Mouse (Mus musculus): ENCODE data around the gene Zswim1. TPM values are rescaled to one million over a fixed set of nuclear protein-coding genes. Genes with fewer than 3 reads are reported as not detected.
A peak's percentile ranks its signal among the peaks of the same experiment; 100 is the strongest.

Zswim1 gene
- polyA plus RNA-seq, 1 experiment from 2014 or later: 17.6 TPM

DNA sequence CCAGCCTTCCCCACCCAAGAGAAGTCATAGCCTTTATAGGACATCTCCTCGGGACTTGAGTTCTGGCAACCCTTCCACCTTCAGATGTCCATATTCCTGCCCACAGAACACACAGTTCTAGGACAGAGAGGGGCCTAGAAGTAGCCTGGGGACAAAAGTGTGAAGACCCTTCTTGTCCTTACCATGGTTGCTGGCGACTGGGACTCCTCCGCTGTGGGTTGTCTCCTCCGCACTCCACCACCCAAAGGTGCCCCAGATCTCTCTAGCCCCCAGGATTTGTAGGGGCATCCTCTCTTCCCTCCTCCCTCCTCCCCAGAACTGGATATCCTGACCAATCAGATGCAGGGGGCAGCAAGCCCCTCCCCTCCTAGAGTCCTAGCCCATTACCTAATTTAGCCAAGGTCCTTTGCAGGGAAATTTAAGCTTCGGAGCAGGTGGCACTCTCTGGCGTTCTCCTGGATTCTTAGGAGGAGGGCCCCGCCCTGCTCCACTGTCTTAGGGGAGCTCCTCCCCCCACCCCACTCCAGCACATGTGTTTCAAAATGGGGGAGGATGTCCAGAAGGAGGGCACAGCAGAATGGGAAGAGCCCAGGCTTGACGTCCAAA, 42.9 kb upstream of the Zswim1 start, which contains the start of gene Tnnc2:
Gene Tnnc2, minus strand, starts transcription at position 487 of the 606 bp plus-strand sequence.
- Histone ChIP-seq H3K4me2 (replicated peaks; ENCODE audit: low read depth, low read length) (no peak within 1 kb of the TSS), H3K4me3 (ENCODE audit: low read depth, low read length) (no peak within 1 kb of the TSS), H3K9me3 (ENCODE audit: control insufficient read depth, low read depth, low read length) (no peaks in the 10 kb centered on the region), H3K27ac (ENCODE audit: low read length) (no peak within 1 kb of the TSS), H3K9ac (replicated peaks; ENCODE audit: low read depth, low read length) (no peak within 1 kb of the TSS), H3K27me3 (ENCODE audit: control insufficient read depth, insufficient read depth, low read length) (no peaks in the 10 kb centered on the region), H3K4me1 (ENCODE audit: control insufficient read depth, insufficient read depth, low read length) (0 out of 2 replicates have a peak, but pooled peaks cover 2% of the 10 kb centered on the region), H3K36me3 (ENCODE audit: control insufficient read depth, insufficient read depth, low read length) (no peaks in the 10 kb centered on the region)
- 0 out of 2 replicates have a peak, but pooled peaks have one; percentile 23 for ATAC-seq (ENCODE audit: insufficient number of reproducible peaks, insufficient read depth, low FRiP score, low read depth)
- 69% methylated on average over 8 of the region's 8 CpGs for WGBS

- no peaks in the 10 kb centered on the region for H3K27me3 ChIP-seq (ENCODE audit: control insufficient read depth, insufficient read depth, low read length)
- H3K9ac ChIP-seq (replicated peaks; ENCODE audit: low read depth, low read length): no peak overlapping the region
- H3K27ac ChIP-seq (ENCODE audit: low read length): no peak overlapping the region
- H3K4me1 ChIP-seq (ENCODE audit: control insufficient read depth, insufficient read depth, low read length): peaks cover 4% of the 10 kb centered on the region; the same call in 1 of the 2 replicates
- H3K4me3 ChIP-seq (ENCODE audit: low read depth, low read length): no peak overlapping the region
- no peaks in the 10 kb centered on the region for H3K9me3 ChIP-seq (ENCODE audit: control insufficient read depth, low read depth, low read length)
- WGBS: 74% methylated on average over 4 of the region's 4 CpGs
- no peaks in the 10 kb centered on the region for H3K36me3 ChIP-seq (ENCODE audit: control insufficient read depth, insufficient read depth, low read length)
- no peak overlapping the region for H3K4me2 ChIP-seq (replicated peaks; ENCODE audit: low read depth, low read length)
- ATAC-seq (ENCODE audit: insufficient number of reproducible peaks, insufficient read depth, low FRiP score, low read depth): no peak
These were observed 40.6 kb upstream of the Zswim1 start for GRCm38 (mm10) chr2:164781876-164782275.

GRCm38 (mm10) chr2:164783926-164784581, 38.4 kb upstream of the Zswim1 start:
- Histone ChIP-seq H3K4me3 (ENCODE audit: low read depth, low read length) (no peak overlapping the region), H3K36me3 (ENCODE audit: control insufficient read depth, insufficient read depth, low read length) (peaks cover 3% of the 10 kb centered on the region; the same call in 1 of the 2 replicates), H3K9me3 (ENCODE audit: control insufficient read depth, low read depth, low read length) (no peaks in the 10 kb centered on the region), H3K9ac (replicated peaks; ENCODE audit: low read depth, low read length) (no peak overlapping the region), H3K27ac (ENCODE audit: low read length) (no peak overlapping the region), H3K27me3 (ENCODE audit: control insufficient read depth, insufficient read depth, low read length) (no peaks in the 10 kb centered on the region), H3K4me2 (replicated peaks; ENCODE audit: low read depth, low read length) (peak overlapping the region; percentile 82), H3K4me1 (ENCODE audit: control insufficient read depth, insufficient read depth, low read length) (peaks cover 8% of the 10 kb centered on the region; the same call in 1 of the 2 replicates)
- 72% methylated on average over 7 of the region's 7 CpGs for WGBS
- no peak for ATAC-seq (ENCODE audit: insufficient number of reproducible peaks, insufficient read depth, low FRiP score, low read depth)

DNA sequence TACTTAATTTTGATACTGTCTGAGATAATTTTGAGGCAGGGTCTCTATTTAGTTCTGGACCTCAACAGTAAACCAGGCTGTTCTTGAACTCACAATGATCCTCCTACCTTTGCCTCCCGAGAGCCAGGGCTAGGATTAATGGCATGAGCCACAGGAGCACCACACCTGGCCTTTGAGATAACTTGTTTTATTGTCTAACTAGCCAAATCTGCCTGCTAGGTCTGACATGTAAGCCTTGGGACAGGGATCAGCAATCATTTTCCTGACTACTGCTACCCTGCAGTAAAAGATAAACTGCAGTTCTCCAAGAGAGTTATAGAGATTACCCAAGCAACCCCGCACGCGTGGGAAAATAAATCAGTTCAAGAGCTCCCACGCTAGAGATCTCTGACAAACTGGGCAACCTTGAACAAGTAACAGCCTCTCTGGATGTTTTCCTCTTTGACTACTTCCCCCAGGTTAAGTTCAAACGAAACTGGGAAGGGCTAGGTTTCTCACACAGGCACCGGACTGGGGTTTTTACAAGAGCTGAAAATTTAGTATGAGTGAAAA, 37.5 kb upstream of the Zswim1 start:
- Histone ChIP-seq H3K9ac (replicated peaks; ENCODE audit: low read depth, low read length) (peak overlapping the region; percentile 64; the same call in 1 of the 2 replicates), H3K4me2 (replicated peaks; ENCODE audit: low read depth, low read length) (peak overlapping the region; percentile 82), H3K4me3 (ENCODE audit: low read depth, low read length) (peak overlapping the region; percentile 66), H3K27ac (ENCODE audit: low read length) (peak overlapping the region; percentile 86; the same call in 1 of the 2 replicates), H3K4me1 (ENCODE audit: control insufficient read depth, insufficient read depth, low read length) (peaks cover 8% of the 10 kb centered on the region; the same call in 1 of the 2 replicates), H3K27me3 (ENCODE audit: control insufficient read depth, insufficient read depth, low read length) (no peaks in the 10 kb centered on the region), H3K9me3 (ENCODE audit: control insufficient read depth, low read depth, low read length) (no peaks in the 10 kb centered on the region), H3K36me3 (ENCODE audit: control insufficient read depth, insufficient read depth, low read length) (peaks cover 3% of the 10 kb centered on the region; the same call in 1 of the 2 replicates)
- WGBS: 5% methylated on average over 7 of the region's 7 CpGs
- ATAC-seq (ENCODE audit: insufficient number of reproducible peaks, insufficient read depth, low FRiP score, low read depth): no peak

DNA sequence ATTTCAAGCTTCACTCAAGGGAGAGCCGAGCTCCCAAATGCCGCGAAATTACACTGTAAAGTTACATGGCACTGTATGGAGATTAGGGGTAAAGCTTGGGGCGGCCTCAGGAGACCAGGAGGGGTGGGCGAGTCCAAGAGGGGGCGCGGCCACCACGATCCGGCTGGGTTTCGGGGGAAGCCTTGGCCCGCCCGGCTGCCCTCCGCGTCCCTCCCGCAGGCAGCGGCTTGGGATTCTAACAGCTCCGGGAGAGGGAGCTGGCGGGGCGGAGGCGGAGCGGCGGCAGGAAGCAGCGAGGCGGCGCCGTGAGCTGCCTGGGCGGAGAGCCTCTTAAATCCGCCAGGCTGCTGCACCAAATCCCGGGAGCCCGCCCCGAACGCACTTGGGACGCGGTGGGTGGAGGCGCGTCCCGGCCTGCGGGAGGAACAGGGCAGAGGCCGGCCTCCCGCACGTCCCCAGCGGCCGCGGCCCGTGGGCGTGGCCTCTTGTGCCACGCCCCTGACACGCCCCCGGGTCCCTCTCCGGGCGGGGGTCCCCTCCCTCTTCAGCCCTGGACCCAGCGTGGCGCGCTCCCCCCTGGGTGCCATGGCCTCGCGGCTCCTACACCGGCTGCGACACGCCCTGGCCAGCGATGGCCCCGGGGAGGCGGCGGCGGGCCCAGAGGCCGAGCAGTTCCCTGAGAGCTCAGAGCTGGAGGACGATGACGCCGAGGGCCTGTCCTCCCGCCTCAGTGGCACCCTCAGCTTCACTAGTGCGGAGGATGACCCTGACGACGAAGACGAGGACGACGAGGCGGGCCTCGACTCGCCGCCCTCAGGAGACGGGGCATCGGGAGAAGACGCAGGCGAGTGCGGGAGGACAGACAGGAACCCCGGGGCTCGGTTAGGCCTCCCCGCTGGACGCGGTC, 36.8 kb upstream of the Zswim1 start, which contains the start of gene Snx21:
Gene Snx21, plus strand, starts transcription at position 343 of the 907 bp plus-strand sequence.
- Histone ChIP-seq H3K36me3 (ENCODE audit: control insufficient read depth, insufficient read depth, low read length) (peaks cover 3% of the 10 kb centered on the region; the same call in 1 of the 2 replicates), H3K27me3 (ENCODE audit: control insufficient read depth, insufficient read depth, low read length) (no peaks in the 10 kb centered on the region), H3K4me3 (ENCODE audit: low read depth, low read length) (peak within 1 kb of the TSS; percentile 66), H3K27ac (ENCODE audit: low read length) (peak within 1 kb of the TSS; percentile 86), H3K9me3 (ENCODE audit: control insufficient read depth, low read depth, low read length) (no peaks in the 10 kb centered on the region), H3K4me2 (replicated peaks; ENCODE audit: low read depth, low read length) (peak within 1 kb of the TSS; percentile 82), H3K9ac (replicated peaks; ENCODE audit: low read depth, low read length) (peak within 1 kb of the TSS; percentile 64), H3K4me1 (ENCODE audit: control insufficient read depth, insufficient read depth, low read length) (peaks cover 8% of the 10 kb centered on the region; the same call in 1 of the 2 replicates)
- WGBS: under 1% methylated on average over 86 of the region's 89 CpGs
- ATAC-seq (ENCODE audit: insufficient number of reproducible peaks, insufficient read depth, low FRiP score, low read depth): peak; percentile 92

GRCm38 (mm10) chr2:164786388-164786885, 36.0 kb upstream of the Zswim1 start:
- Histone ChIP-seq H3K27ac (ENCODE audit: low read length) (peak overlapping the region; percentile 86; the same call in 1 of the 2 replicates), H3K4me1 (ENCODE audit: control insufficient read depth, insufficient read depth, low read length) (peaks cover 8% of the 10 kb centered on the region; the same call in 1 of the 2 replicates), H3K4me2 (replicated peaks; ENCODE audit: low read depth, low read length) (peak overlapping the region; percentile 82), H3K36me3 (ENCODE audit: control insufficient read depth, insufficient read depth, low read length) (peaks cover 9% of the 10 kb centered on the region; the same call in 1 of the 2 replicates), H3K9me3 (ENCODE audit: control insufficient read depth, low read depth, low read length) (no peaks in the 10 kb centered on the region), H3K9ac (replicated peaks; ENCODE audit: low read depth, low read length) (peak overlapping the region; percentile 64), H3K4me3 (ENCODE audit: low read depth, low read length) (peak overlapping the region; percentile 66), H3K27me3 (ENCODE audit: control insufficient read depth, insufficient read depth, low read length) (no peaks in the 10 kb centered on the region)
- peak; percentile 3; the same call in 1 of the 2 replicates for ATAC-seq (ENCODE audit: insufficient number of reproducible peaks, insufficient read depth, low FRiP score, low read depth)
- WGBS: 6% methylated on average over 15 of the region's 15 CpGs

DNA sequence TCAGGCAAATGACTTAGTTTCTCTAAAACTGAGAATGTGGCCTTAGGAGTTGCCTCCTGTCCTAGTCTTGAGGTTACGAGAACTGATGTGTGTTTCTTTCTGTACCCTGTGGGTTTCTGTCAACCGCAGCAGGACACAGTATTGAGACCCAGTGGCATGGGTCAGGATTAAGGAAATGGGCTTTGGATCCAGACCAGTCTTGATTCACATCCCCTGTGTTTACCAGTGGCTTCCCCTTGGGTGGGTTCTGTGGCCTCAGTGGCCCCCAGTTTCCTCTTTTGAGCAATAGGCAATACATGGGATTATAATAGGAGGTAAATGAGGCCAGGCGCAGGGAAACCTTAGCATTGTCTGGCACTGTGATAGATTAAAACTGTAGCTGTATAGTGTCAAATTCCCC, 35.5 kb upstream of the Zswim1 start:
- no peak for ATAC-seq (ENCODE audit: insufficient number of reproducible peaks, insufficient read depth, low FRiP score, low read depth)
- no peak overlapping the region; the same call in 1 of the 2 replicates for H3K27ac ChIP-seq (ENCODE audit: low read length)
- WGBS: 88% methylated on average over 3 of the region's 3 CpGs

More for the DNA sequence above, 35.5 kb upstream of the Zswim1 start:
- no peak overlapping the region for H3K9ac ChIP-seq (replicated peaks; ENCODE audit: low read depth, low read length)
- H3K9me3 ChIP-seq (ENCODE audit: control insufficient read depth, low read depth, low read length): no peaks in the 10 kb centered on the region
- H3K36me3 ChIP-seq (ENCODE audit: control insufficient read depth, insufficient read depth, low read length): peaks cover 15% of the 10 kb centered on the region
- H3K4me3 ChIP-seq (ENCODE audit: low read depth, low read length): peak overlapping the region; percentile 66
- peak overlapping the region; percentile 82 for H3K4me2 ChIP-seq (replicated peaks; ENCODE audit: low read depth, low read length)
- peaks cover 8% of the 10 kb centered on the region; the same call in 1 of the 2 replicates for H3K4me1 ChIP-seq (ENCODE audit: control insufficient read depth, insufficient read depth, low read length)
- H3K27me3 ChIP-seq (ENCODE audit: control insufficient read depth, insufficient read depth, low read length): no peaks in the 10 kb centered on the region

Data from stomach, embryonic 14.5 days (tissue).